Mouse (Mus musculus) embryonic facial prominence, embryonic 11.5 days (tissue): ENCODE measurements at regions not wholly inside any gene's neighbourhood (a gene's known extent, or its start where the extent isn't known, plus 50 kb on each side); places are given as distances from the start of the nearest gene placed in this dataset.

Experiments
- ATAC-seq: fragments of 200-750 bp; cut with Nextera tagmentation; replicated peaks from 2 replicates; pipeline ENCODE4 v1.8.0; 2017; ENCODE audit warnings: low read depth; ENCODE audit not compliant: insufficient number of reproducible peaks, low FRiP score, low TSS enrichment
- DNase-seq: peaks from one replicate; pipeline ENCODE4 v3.0.0-alpha.2; 2015; ENCODE audit warnings: low spot score
- H3K27ac ChIP-seq: fragments of 300-500 bp; sonication (generic); replicated peaks from 2 replicates; pipeline ENCODE4 v1.5.1; 2014; ENCODE audit warnings: mild to moderate bottlenecking, low read depth, low read length, control low read depth
- H3K27me3 ChIP-seq: fragments of 300-500 bp; sonication (generic); 2 replicates; pipeline ENCODE4 v1.6.1; 2014; ENCODE audit warnings: mild to moderate bottlenecking, low read length, moderate library complexity, mixed read lengths; ENCODE audit not compliant: control insufficient read depth, insufficient read depth
- H3K36me3 ChIP-seq: fragments of 300-500 bp; sonication (generic); replicated peaks from 2 replicates; pipeline ENCODE4 v1.6.1; 2014; ENCODE audit warnings: low read depth, mild to moderate bottlenecking, low read length, moderate library complexity, mixed read lengths; ENCODE audit not compliant: control insufficient read depth, insufficient read depth
- H3K4me1 ChIP-seq: fragments of 300-500 bp; sonication (generic); 2 replicates; pipeline ENCODE4 v1.6.1; 2014; ENCODE audit warnings: low read length, mixed read lengths; ENCODE audit not compliant: control insufficient read depth, insufficient read depth
- H3K4me2 ChIP-seq: fragments of 300-500 bp; sonication (generic); 2 replicates; pipeline ENCODE4 v1.6.1; 2014; ENCODE audit warnings: low read depth, mild to moderate bottlenecking, control low read depth, low read length, moderate library complexity
- H3K4me3 ChIP-seq: fragments of 300-500 bp; sonication (generic); 2 replicates; pipeline ENCODE4 v1.5.1; 2014; ENCODE audit warnings: low read depth, low read length, control low read depth
- H3K9ac ChIP-seq: fragments of 300-500 bp; sonication (generic); replicated peaks from 2 replicates; pipeline ENCODE4 v1.6.1; 2014; ENCODE audit warnings: mild to moderate bottlenecking, control low read depth, low read length
- H3K9me3 ChIP-seq: fragments of 300-500 bp; sonication (generic); replicated peaks from 2 replicates; pipeline ENCODE4 v1.6.1; 2016; ENCODE audit warnings: mild to moderate bottlenecking, low read length, inconsistent platforms, mixed read lengths; ENCODE audit not compliant: control insufficient read depth
- WGBS: fragments of 180-500 bp; shearing (Covaris S2); extraction: QIAGEN DNeasy Blood & Tissue Kit; methylation state at CpG from one replicate; pipeline ENCODE4 v1.1.7; 2014; 5-methylcytosine and 5-hydroxymethylcytosine counted together

GRCm38 (mm10) chr8:34600880-34601279 is 489.3 kb upstream of the Gm10131 start:
- ATAC-seq: no peak
- Histone ChIP-seq H3K9ac (no peak overlapping the region), H3K4me3 (no peak overlapping the region), H3K9me3 (no peaks in the 10 kb centered on the region), H3K36me3 (no peaks in the 10 kb centered on the region), H3K4me1 (no peaks in the 10 kb centered on the region), H3K27me3 (no peaks in the 10 kb centered on the region), H3K4me2 (no peak overlapping the region), H3K27ac (no peak overlapping the region)
- DNase-seq: no peak
- WGBS: 63% methylated on average over 5 of the region's 5 CpGs

DNA sequence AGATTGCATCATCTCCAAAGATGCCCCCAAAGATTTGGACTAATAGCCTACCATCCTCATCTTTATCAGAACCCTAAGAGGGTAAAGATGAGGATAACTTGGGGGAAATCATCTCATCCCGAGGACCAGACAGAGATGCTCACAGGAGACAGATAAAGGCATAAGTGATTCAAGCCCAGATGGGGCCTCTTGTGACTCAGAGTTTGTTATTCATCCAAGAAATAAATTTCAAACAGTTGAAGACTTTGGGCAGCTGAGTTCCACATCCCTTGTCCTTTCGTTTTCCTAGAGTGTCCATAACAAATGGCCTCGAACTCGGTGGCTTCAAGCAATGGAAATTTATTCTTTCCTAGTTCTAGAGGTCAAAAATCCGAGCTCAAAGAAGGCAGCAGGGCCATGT is 485.1 kb upstream of the Gm10131 start:
- H3K9me3 ChIP-seq: no peaks in the 10 kb centered on the region
- H3K36me3 ChIP-seq: no peaks in the 10 kb centered on the region
- no peak overlapping the region for H3K4me3 ChIP-seq
- ATAC-seq: no peak
- H3K4me2 ChIP-seq: no peak overlapping the region
- 74% methylated on average over 5 of the region's 5 CpGs for WGBS
- H3K27ac ChIP-seq: no peak overlapping the region
- no peaks in the 10 kb centered on the region for H3K27me3 ChIP-seq
- H3K4me1 ChIP-seq: no peaks in the 10 kb centered on the region
- DNase-seq: no peak
- H3K9ac ChIP-seq: no peak overlapping the region

DNA sequence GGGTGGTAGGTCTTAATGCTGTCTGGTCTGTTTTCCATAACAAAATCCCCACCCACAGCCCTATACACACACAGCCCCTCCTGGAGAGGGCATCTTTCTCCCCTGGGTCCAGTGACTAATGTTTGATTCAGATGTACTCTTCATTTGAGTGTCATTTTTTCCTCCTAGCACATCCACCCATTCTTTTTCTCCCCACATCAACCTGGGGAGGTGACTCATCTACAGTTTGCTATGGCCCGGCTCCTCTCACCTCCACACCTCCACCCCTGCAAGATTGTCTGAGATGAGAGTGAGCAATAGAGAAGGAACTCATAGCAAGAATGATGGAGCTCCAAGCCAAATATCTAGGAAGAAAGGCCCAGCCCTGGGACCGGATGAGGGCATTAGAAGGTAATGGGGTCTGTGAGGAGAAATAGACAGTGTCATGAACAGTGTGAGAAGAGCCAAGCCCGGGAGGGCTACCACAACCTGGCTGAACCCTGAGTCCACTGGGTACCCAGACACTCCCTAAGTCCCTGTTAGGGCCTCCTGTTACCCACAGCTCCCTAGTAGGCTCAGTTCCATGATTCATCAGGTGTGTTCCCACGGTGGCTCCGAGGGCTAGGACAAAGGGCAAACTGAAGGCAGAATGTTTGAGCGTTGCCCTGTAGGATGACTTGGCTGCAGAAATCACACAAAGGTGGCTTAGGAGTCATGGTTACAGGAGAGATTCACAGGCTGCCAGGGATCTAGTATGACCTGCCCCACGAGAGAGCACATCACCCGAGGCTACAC is 479.6 kb upstream of the Gm10131 start:
- Histone ChIP-seq H3K36me3 (no peaks in the 10 kb centered on the region), H3K9me3 (no peaks in the 10 kb centered on the region), H3K27ac (no peak overlapping the region), H3K4me3 (no peak overlapping the region), H3K4me1 (no peaks in the 10 kb centered on the region), H3K4me2 (no peak overlapping the region), H3K27me3 (no peaks in the 10 kb centered on the region), H3K9ac (no peak overlapping the region)
- ATAC-seq: no peak
- no peak for DNase-seq
- 91% methylated on average over 8 of the region's 8 CpGs for WGBS

GRCm38 (mm10) chr8:34578043-34578442 is 466.5 kb upstream of the Gm10131 start:
- Histone ChIP-seq H3K4me2 (no peak overlapping the region), H3K9ac (no peak overlapping the region), H3K27ac (no peak overlapping the region), H3K9me3 (no peaks in the 10 kb centered on the region), H3K4me3 (no peak overlapping the region), H3K4me1 (no peaks in the 10 kb centered on the region), H3K27me3 (no peaks in the 10 kb centered on the region), H3K36me3 (no peaks in the 10 kb centered on the region)
- 21% methylated on average over 4 of the region's 4 CpGs for WGBS
- DNase-seq (no peak), ATAC-seq (no peak)

GRCm38 (mm10) chr8:34574009-34574408 is 462.5 kb upstream of the Gm10131 start:
- WGBS: 65% methylated on average over 3 of the region's 3 CpGs
- Histone ChIP-seq H3K9me3 (no peaks in the 10 kb centered on the region), H3K4me2 (no peak overlapping the region), H3K27ac (no peak overlapping the region), H3K27me3 (no peaks in the 10 kb centered on the region), H3K36me3 (no peaks in the 10 kb centered on the region), H3K4me1 (no peaks in the 10 kb centered on the region), H3K4me3 (no peak overlapping the region), H3K9ac (no peak overlapping the region)
- ATAC-seq (no peak), DNase-seq (no peak)

DNA sequence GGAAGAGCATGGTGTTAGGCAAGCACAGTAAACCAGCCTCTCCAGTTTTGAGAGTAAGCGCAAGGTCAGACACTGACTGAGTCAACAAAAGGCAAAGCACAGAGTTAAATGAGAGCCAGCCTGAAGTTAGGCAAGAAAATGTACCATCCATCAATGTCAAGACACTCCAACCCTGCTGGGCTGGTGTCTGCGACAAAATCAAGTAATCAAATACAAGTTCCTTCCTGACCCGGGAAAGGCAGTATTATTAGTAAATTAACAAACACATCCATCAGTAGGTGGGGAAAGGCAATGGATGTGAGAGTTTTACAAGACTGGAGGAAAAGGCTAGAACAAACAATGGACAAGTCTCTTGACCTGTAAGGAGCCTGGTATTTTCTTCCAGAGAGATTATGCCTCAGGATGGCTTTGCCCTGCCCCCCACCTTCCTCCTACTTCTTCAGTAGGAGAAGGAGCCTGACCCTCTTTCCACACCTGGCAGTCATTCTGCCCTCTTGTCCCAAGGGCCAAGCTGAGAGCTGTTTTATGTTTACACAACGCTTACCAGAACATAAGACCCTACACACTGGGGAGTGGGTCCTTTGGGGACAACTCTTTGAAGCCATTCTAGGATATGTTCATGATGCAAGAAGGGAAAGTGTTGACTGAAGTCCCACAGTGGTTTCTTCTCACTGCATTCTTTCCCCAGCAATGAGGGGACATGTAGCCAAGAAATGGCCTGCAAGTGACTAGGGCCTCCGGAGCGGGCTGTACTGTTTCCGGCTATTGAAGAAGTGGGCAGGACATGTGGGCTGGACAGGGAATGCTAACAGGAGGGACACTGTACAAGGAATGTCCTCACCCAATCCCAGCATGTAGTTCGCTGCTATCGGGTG is 461.7 kb upstream of the Gm10131 start:
- DNase-seq (peak; percentile 3), ATAC-seq (no peak)
- WGBS: 51% methylated on average over 9 of the region's 9 CpGs
- H3K36me3 ChIP-seq: no peaks in the 10 kb centered on the region
- no peak overlapping the region for H3K9ac ChIP-seq
- no peak overlapping the region for H3K4me2 ChIP-seq
- no peaks in the 10 kb centered on the region for H3K27me3 ChIP-seq
- H3K4me3 ChIP-seq: no peak overlapping the region
- H3K4me1 ChIP-seq: no peaks in the 10 kb centered on the region
- no peaks in the 10 kb centered on the region for H3K9me3 ChIP-seq
- no peak overlapping the region for H3K27ac ChIP-seq

- DNase-seq (no peak), ATAC-seq (no peak)
- H3K9me3 ChIP-seq: no peaks in the 10 kb centered on the region
- H3K4me2 ChIP-seq: no peak overlapping the region
- 92% methylated on average over 1 of the region's 1 CpGs for WGBS
- no peak overlapping the region for H3K27ac ChIP-seq
- no peaks in the 10 kb centered on the region for H3K36me3 ChIP-seq
- no peaks in the 10 kb centered on the region for H3K4me1 ChIP-seq
- no peak overlapping the region for H3K4me3 ChIP-seq
- H3K27me3 ChIP-seq: no peaks in the 10 kb centered on the region
- H3K9ac ChIP-seq: no peak overlapping the region
Observed at GRCm38 (mm10) chr8:34571736-34572135, 460.2 kb upstream of the Gm10131 start.

DNA sequence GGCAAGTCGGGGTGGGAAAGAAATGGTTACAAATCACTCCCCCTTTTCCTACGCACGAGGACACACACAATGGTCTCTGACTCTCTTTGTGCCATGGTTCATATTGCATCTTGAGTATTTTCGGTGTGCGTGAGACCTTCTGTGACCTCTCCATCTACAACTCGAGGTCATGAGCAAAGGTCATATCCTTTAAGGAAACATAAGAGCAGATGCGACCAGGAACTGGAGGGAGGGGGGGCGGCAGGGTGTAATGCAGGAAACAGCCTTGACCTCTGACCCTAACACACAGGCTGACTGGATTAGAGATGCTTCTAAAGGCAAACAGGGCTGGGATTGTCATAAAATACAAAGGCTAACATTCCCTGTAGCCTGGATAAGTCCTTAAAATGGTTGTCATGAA is 450.7 kb upstream of the Gm10131 start:
- Histone ChIP-seq H3K4me2 (no peak overlapping the region), H3K27ac (no peak overlapping the region), H3K27me3 (no peaks in the 10 kb centered on the region), H3K36me3 (no peaks in the 10 kb centered on the region), H3K4me1 (no peaks in the 10 kb centered on the region), H3K9me3 (no peaks in the 10 kb centered on the region), H3K9ac (no peak overlapping the region), H3K4me3 (no peak overlapping the region)
- ATAC-seq (no peak), DNase-seq (peak; percentile 31)
- 15% methylated on average over 8 of the region's 8 CpGs for WGBS
